Mouse (Mus musculus) cerebellum, adult 2 months (tissue): ENCODE results near the gene Npas4.

Source experiments
- CTCF ChIP-seq: fragments of 200-500 bp; IDR thresholded peaks from 2 replicates; pipeline ENCODE4 v1.5.1; 2011; ENCODE audit warnings: low read depth, mild to moderate bottlenecking, control low read depth, low read length, moderate library complexity, borderline replicate concordance; ENCODE audit not compliant: insufficient read depth
- POLR2A ChIP-seq: fragments of 200-500 bp; IDR thresholded peaks from 2 replicates; pipeline ENCODE4 v1.6.1; 2011; ENCODE audit warnings: low read length, control low read depth, borderline replicate concordance; ENCODE audit not compliant: insufficient read depth

- no peak for TF ChIP-seq CTCF
- TF ChIP-seq POLR2A, result no peak
These were observed 9.5 kb upstream of the Npas4 start for GRCm38 (mm10) chr19:4999445-5000140.
